Mouse (Mus musculus) cortical plate, adult 2 months (tissue): Measurements from ENCODE around the gene Tent5a. TPM values are rescaled to one million over a fixed set of nuclear protein-coding genes. Genes with fewer than 3 reads are reported as not detected.
A peak's percentile ranks its signal among the peaks of the same experiment; 100 is the strongest.

Experiments
- H3K27ac ChIP-seq: fragments of 200-500 bp; 2 replicates; pipeline ENCODE4 v1.5.1; 2012; ENCODE audit warnings: low read length, control low read depth, inconsistent platforms; ENCODE audit not compliant: insufficient read depth
- H3K4me1 ChIP-seq: fragments of 200-500 bp; 2 replicates; pipeline ENCODE4 v1.6.1; 2011; ENCODE audit warnings: low read length; ENCODE audit not compliant: control insufficient read depth, insufficient read depth
- H3K4me3 ChIP-seq: fragments of 200-500 bp; 2 replicates; pipeline ENCODE4 v1.5.1; 2011; ENCODE audit warnings: mild to moderate bottlenecking, low read length, control low read depth; ENCODE audit not compliant: insufficient read depth
- CTCF ChIP-seq: fragments of 200-500 bp; IDR thresholded peaks from 2 replicates; pipeline ENCODE4 v1.5.1; 2011; ENCODE audit warnings: mild to moderate bottlenecking, control low read depth, low read length; ENCODE audit not compliant: insufficient read depth; ENCODE audit errors: extremely low read depth
- POLR2A ChIP-seq: fragments of 200-500 bp; IDR thresholded peaks from 2 replicates; pipeline ENCODE4 v1.6.1; 2011; ENCODE audit warnings: mild to moderate bottlenecking, low read length, control low read depth; ENCODE audit not compliant: insufficient read depth; ENCODE audit errors: extremely low read depth
- polyA plus RNA-seq: library from polyadenylated mRNA; depleted of rRNA; stranded (reverse); fragments of >200 nt; gene quantifications from 2 replicates; pipeline ENCODE4 v1.2.3, GENCODE M21; 2012; rRNA removed

The Tent5a gene
- polyA plus RNA-seq, result 2.0 and 2.2 TPM in 2 replicates

- TF ChIP-seq POLR2A (0 out of 2 replicates have a peak, but pooled peaks have one; percentile 33), CTCF (no peak)
- H3K4me1 ChIP-seq, result no peaks in the 10 kb centered on the region
- H3K27ac ChIP-seq, result peak within 1 kb of the TSS; percentile 93
- H3K4me3 ChIP-seq, result peak within 1 kb of the TSS; percentile 77
Observed at GRCm38 (mm10) chr9:85327242-85328211, at the start of gene Tent5a. TSS of gene Tent5a (minus strand) at chr9:85327348.

DNA sequence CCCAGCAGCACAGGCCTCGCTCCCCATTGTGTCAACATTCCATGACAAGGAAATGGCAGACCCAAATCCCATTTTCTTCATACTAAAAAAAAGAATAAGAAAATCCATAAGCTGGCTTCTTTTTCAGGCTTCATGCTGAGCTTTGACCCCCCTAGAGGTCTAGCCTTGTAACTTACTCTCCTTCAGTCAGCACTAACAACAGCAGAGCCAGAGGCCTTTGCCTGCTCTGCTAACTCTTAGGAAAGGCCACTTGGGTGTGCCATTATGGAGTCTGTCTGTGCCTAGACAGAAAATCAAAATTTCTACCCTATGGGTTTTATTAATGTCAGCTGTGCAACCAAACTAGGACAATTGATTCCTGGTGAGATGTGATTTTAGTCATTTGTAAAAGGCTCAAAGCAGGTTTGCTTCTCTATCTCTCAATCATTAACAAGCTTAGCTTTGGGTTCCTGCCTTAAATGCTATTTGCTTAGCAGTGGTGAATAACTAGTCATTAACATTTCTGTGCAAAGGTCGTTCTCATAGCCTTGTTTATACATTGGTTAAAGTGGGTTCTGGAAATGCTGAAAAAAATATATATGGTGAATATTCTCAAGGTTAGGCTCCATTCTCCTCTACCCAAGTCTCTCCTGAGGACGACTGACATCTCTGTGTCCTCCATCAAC is 49.6 kb upstream of the Tent5a start:
- no peak for TF ChIP-seq CTCF
- no peak for TF ChIP-seq POLR2A
- Histone ChIP-seq H3K4me3 (no peak overlapping the region), H3K4me1 (no peaks in the 10 kb centered on the region), H3K27ac (no peak overlapping the region)

DNA sequence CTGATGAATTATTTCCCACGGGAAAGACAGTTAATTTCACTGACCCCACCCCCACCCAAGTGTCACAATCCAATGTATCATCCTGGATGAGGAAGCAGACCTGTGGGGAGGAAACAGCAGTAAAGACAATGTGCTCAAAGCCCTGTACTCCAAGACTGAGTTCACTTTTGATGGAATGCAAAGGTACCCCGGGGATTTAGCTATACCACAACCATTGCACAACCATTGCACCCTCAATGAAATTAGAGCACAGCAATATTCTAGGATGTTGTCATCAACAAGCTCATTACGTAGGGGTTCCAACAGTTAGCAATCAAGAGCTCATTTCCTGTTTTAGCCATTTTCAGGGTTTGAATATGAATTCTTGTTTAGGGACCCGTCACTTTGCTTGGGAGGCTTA is 48.0 kb upstream of the Tent5a start:
- TF ChIP-seq POLR2A, result no peak
- no peak for TF ChIP-seq CTCF
- no peaks in the 10 kb centered on the region for H3K4me1 ChIP-seq
- H3K27ac ChIP-seq, result no peak overlapping the region
- no peak overlapping the region for H3K4me3 ChIP-seq

- Histone ChIP-seq H3K4me3 (no peak overlapping the region), H3K27ac (no peak overlapping the region), H3K4me1 (no peaks in the 10 kb centered on the region)
- TF ChIP-seq POLR2A (no peak), CTCF (no peak)
Observed at GRCm38 (mm10) chr9:85372034-85372433, 44.9 kb upstream of the Tent5a start.

DNA sequence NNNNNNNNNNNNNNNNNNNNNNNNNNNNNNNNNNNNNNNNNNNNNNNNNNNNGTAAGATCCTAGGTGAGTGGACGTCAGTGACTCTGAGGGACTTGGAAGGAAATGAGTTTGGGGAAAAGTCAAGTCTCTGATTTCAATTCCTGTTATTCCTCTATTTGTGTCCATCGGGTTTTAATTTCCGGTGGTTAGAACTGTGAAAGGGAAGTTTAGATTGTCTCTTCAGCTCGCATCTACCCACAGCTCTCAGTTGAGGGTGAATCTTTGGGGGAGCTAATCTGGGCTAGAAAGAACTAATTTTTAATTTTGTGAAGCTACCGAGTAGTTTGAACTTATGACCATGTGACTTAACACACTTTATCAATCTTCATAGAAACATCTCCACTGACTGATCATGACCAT is 42.4 kb upstream of the Tent5a start:
- Histone ChIP-seq H3K4me3 (no peak overlapping the region), H3K27ac (no peak overlapping the region), H3K4me1 (no peaks in the 10 kb centered on the region)
- no peak for TF ChIP-seq CTCF
- TF ChIP-seq POLR2A, result no peak

GRCm38 (mm10) chr9:85357154-85357860 is 30.2 kb upstream of the Tent5a start:
- H3K27ac ChIP-seq, result no peak overlapping the region
- H3K4me1 ChIP-seq, result no peaks in the 10 kb centered on the region
- H3K4me3 ChIP-seq, result no peak overlapping the region
- TF ChIP-seq POLR2A, result no peak
- TF ChIP-seq CTCF, result no peak

GRCm38 (mm10) chr9:85355559-85355958 is 28.4 kb upstream of the Tent5a start:
- TF ChIP-seq CTCF (no peak), POLR2A (no peak)
- H3K4me1 ChIP-seq, result no peaks in the 10 kb centered on the region
- H3K27ac ChIP-seq, result no peak overlapping the region
- no peak overlapping the region for H3K4me3 ChIP-seq

DNA sequence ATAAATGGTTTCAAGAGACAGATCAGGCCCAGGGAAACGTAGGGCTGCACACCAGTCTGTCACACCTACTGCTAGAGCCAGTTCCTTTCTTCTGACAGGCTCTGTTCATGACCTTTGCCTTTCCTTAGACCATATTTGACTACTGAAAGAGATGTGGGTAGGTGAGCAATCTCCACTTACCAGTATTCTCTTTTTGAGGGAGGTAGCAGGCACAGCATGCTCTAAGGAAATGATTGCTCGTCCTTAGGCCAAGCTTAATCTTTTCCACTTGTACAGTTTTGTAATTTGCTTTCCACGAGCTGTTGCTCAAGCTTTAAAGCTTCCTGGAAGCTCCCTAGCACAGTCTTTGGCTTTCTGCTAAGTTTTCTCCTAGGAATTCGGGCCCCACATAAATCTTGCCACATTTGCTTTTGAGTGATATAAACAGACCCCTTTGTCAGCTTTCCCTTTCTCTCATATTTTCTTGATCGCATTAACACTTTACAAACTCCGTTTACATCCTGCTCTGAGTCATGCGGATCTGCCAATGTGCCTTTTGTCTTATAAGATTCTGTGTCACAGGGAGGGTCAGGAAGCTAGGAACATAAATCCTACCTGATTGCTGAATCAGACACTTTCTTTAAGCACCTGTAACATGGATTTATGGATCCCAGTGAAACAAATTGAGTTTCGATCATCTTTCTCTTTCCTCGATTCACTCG is 20.8 kb upstream of the Tent5a start:
- no peaks in the 10 kb centered on the region for H3K4me1 ChIP-seq
- no peak overlapping the region for H3K27ac ChIP-seq
- TF ChIP-seq CTCF, result no peak
- no peak for TF ChIP-seq POLR2A
- no peak overlapping the region for H3K4me3 ChIP-seq

GRCm38 (mm10) chr9:85342892-85343785 is 16.0 kb upstream of the Tent5a start:
- TF ChIP-seq POLR2A (no peak), CTCF (no peak)
- Histone ChIP-seq H3K4me3 (no peak overlapping the region), H3K27ac (no peak overlapping the region), H3K4me1 (no peaks in the 10 kb centered on the region)
